10 mouse cellular contexts compared by ENCODE assay signal in the genomic region with DNA sequence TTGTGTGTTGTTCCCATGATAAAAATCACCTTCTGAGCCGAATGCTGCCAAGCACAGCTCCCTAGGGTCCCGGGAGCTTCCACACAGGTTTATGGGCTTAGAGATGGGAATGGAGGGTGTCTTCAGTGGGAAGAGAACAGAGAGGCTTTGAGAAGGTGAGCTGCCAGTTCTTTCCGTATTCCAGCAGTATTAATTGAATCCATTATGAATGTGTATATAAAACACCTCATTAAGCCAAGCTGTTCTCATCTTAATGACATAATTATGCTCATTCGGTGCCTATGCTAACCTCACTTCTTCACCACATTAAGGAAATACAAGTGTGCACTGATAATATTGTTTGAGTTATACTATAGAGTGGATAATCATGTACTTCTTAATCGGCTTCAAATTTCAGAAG.
"Had no signal": no experiment of that assay in that cellular context is flagged by ENCODE, and none has a peak within 500 bp of the region (broad histone marks: within the 10 kb centered on the region; RNA-seq: fewer than 3 reads in every experiment).

No protein-coding gene starts in this region.

- H3K36me3 ChIP-seq: kidney, embryonic 15.5 days; limb, embryonic 13.5 days; midbrain, embryonic 13.5 days had no signal

- H3K4me1 ChIP-seq: limb, embryonic 13.5 days had no signal

- H3K27ac ChIP-seq: kidney, embryonic 15.5 days; limb, embryonic 13.5 days; liver, embryonic 14.5 days; midbrain, embryonic 13.5 days; stomach, postnatal 0 days had no signal

- H3K9ac ChIP-seq: kidney, embryonic 15.5 days; limb, embryonic 13.5 days; liver, embryonic 14.5 days; midbrain, embryonic 13.5 days had no signal

- DNase-seq: kidney, postnatal 14 days; left cerebral cortex, postnatal 4 days; lung, adult 18-20 months; thymus, postnatal 14 days had no signal

- H3K27me3 ChIP-seq: kidney, embryonic 15.5 days had no signal

- H3K9me3 ChIP-seq: kidney, embryonic 15.5 days; limb, embryonic 13.5 days; midbrain, embryonic 13.5 days had no signal

- H3K4me3 ChIP-seq: kidney, embryonic 15.5 days; limb, embryonic 13.5 days; midbrain, embryonic 13.5 days; myocyte had no signal

- H3K4me2 ChIP-seq: kidney, embryonic 15.5 days; limb, embryonic 13.5 days; midbrain, embryonic 13.5 days had no signal
